Mouse (Mus musculus): ENCODE measurements at regions not wholly inside any gene's neighbourhood (a gene's known extent, or its start where the extent isn't known, plus 50 kb on each side); places are given as distances from the start of the nearest gene placed in this dataset.

GRCm38 (mm10) chr2:3927141-3927810 is 90.2 kb upstream of the Frmd4a start:
- TF ChIP-seq CTCF (IDR thresholded peaks at IDR 0.05; ENCODE audit: extremely low read depth, insufficient read depth, low read length) (no peak), POLR2A (IDR thresholded peaks at IDR 0.05; ENCODE audit: extremely low read depth, insufficient read depth, low read length) (no peak)
